Mouse (Mus musculus): ENCODE results near the gene Tnrc6c.
A peak's percentile ranks its signal among the peaks of the same experiment; 100 is the strongest.

Gene Tnrc6c

DNA sequence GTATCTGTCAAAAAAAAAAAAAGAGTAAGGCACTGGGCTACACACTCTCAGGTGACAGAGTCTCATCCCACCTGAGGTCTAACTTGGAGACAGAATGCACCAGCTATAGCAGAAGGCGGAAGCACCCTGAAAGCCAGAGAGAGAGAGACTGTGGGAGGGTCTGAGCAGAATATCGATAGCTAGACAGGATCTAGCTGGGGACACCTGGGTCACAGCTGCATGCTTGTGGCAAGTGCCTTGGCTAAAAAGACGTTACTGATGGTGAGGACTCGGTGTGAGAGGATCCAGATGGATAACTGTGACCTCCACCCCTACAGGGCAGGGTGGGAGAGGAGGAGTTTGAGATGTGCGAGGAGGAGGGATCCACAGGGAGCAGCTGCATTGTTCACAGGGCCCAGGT is 142.9 kb downstream of the Tnrc6c start:
- DNase-seq, result no peak

DNA sequence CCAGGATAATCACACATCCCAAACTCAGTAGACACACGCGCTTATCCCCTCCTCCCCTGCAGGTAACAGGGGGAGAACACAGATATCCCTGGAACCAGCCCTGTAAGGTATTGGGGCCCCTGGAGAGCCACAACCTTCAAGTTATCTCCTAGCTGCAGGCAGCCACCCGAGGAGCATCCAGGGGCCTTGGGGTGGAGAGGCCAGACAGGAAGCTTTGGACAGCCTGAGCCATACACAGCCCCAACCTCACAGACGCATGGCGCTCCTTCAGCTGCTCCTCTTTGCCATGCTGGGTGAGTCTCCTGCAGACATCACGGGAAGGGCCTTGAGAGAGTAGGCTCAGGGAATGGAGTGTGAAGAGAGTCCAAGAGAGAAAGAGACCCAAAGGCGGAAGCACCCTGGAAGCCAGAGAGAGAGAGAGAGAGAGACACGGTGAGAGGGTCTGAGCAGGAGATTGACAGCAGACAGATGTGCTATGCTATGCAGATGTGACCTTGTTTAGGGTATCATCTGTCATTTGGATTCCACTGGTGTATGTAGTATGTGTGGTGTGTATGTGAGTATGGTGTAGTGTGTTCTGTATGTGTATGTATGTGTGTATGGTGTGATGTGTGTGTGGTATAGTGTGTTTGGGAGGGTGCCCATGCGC is 143.5 kb downstream of the Tnrc6c start, which contains the start of gene 6030468B19Rik:
Gene 6030468B19Rik (plus strand): TSS at position 150 of the 649 bp plus-strand sequence.
- no peak for DNase-seq

GRCm38 (mm10) chr11:117798160-117798541 is 144.1 kb downstream of the Tnrc6c start:
- no peak for DNase-seq

DNA sequence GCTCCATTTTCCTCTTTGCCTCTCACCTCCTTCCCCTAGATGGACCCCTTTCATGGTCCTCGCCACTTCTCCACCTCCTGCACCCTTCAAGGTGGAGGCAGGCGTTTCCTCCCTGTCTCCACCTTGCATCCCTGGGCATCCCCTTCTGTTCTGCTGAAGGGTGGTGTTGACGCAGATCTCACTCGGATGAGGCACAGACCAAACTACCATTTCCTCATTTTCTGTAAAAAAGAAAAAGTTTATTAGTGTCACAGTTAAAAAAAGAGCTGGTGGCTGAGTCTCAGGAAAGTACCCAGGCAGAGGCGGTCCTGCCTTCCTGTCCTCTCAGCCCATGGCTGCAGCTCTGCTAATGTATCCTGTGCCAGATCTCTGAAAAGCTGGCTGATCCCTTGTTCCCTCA is 145.1 kb downstream of the Tnrc6c start:
- DNase-seq, result no peak

DNA sequence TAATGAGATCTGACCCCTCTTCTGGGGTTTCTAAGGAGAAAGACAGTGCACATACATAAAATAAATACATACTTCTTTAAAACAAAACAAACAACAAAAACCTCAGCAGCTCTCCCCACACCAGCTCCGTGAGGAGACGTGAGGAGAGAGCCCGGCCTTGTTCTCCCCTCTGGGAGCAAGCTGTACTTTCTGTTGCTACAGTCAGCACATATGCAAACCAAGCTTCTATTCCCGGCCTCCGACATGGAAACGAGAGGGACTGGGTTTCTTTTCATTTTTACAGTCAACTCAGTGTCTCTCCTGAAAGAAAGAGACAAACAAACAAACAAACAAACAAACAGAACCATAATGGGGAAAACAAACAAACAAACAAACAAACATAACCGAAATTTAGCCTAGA is 145.9 kb downstream of the Tnrc6c start:
- DNase-seq, result no peak

DNA sequence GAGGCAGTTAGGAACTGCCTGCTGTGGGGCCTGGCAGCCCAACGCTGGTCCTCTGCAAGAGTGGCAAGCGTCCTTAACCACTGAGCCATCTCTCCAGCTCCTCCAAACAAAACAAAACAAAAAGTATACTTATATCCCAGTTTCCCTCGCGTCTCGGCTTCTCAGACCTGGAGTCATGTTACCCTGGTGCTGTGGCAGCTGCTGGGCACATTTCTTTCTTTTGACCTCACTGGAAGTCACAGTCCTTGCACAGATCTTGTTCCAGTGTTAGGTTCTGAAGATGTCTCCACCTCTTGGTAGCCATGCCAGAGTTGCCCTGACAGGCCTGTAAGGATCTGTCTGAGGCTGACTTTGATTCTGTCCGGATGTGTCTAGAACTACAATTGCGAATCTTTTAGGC is 147.6 kb downstream of the Tnrc6c start:
- no peak for DNase-seq

DNA sequence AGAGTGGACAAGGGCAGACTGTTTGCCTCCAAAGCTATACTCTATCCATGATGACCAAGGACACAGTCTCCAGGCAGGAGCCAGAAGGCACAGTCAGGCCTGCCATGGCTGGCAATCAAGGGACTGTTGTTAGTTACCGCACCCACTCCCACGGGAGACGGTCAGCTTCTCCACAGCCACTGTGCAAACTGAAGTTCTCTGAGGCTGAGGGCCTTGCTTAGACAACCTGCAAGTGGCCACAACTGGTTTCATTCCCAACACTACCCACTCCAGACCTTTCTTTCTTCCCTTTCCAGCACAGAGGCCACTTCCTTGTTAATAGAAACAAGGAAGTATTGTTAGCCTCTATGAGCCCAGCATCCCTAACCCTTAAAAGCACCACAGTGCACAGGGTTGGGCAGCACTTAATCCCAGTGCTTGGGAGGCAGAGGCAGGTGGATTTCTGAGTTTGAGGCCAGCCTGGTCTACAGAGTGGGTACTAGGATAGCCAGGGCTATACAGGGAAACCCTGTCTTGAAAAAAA is 149.1 kb downstream of the Tnrc6c start:
- DNase-seq, result no peak

DNA sequence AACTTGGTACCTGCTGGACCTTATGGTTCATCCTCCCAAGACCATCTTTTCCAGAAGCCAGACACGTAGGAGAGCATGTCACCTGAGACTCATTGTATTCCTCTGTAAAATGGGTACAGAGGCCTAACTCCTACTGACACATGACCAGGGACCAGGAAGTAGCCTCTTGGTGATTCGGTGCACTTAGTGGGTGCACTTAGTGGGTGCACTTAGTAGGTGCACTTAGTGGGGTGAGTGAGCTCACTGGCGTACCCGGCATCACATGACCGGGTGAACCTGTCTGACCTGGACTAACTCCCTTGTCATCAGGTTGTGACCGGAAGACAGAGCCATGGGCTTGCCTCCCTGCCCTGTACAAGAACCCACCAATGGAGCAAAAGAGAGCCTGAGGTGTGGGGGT is 152.7 kb downstream of the Tnrc6c start:
- no peak for DNase-seq

- peak; percentile 66 to 82 for DNase-seq
Observed at GRCm38 (mm10) chr11:117809407-117810311, 155.6 kb downstream of the Tnrc6c start, which contains the start of the genes Gm20708 and Syngr2. TSS of gene Gm20708 (plus strand) at chr11:117809668. TSS of gene Syngr2 (plus strand) at chr11:117809668.

DNA sequence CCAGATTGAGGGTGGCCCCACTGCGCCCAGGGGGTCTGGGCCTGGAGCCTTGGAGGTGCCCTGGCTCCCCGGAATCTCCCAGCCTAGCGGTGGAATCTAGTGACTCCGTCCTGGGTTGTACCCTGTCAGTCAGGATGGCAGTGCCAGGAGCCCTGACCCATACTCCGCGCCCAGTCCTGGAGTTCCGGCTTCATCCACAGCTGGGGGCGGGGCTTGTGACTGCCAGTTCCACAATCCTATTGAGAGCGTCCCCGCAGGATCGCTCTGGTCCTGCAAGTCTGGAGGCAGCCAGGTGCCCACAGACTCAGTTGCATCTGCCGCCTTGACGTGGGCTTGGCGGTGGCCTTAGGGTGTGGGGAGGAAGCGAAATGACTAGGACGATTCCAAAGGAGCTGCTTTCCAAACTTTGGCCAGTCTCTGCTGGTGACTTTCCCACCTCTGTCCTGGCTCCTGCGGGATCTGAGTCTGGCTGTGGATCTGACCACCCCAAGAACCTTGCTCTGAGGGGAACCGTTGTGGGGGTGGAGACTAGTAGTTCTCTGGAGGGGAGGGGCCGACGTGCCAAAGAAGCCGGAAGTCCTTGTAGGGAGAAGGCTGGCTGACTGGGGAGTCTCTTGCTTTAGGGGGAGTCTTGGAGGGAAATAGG is 156.4 kb downstream of the Tnrc6c start:
- peak; percentile 66 to 76 for DNase-seq

Measured in spleen, adult 18-20 months (tissue).